Mouse (Mus musculus) ES-Bruce4 (cell line): ENCODE results near the gene Btk. TPM values are rescaled to one million over a fixed set of nuclear protein-coding genes. Genes with fewer than 3 reads are reported as not detected.
A peak's percentile ranks its signal among the peaks of the same experiment; 100 is the strongest.

Source experiments
- H3K27ac ChIP-seq: 2 replicates; pipeline ENCODE4 v1.5.1; 2012; ENCODE audit warnings: low read length, inconsistent platforms; ENCODE audit not compliant: insufficient read depth
- H3K27me3 ChIP-seq: 2 replicates; pipeline ENCODE4 v1.6.1; 2012; ENCODE audit warnings: mild to moderate bottlenecking, low read length, inconsistent platforms; ENCODE audit not compliant: control insufficient read depth, poor library complexity, insufficient read depth, severe bottlenecking
- H3K36me3 ChIP-seq: 2 replicates; pipeline ENCODE4 v1.6.1; 2012; ENCODE audit warnings: inconsistent platforms, mild to moderate bottlenecking, low read length, moderate library complexity; ENCODE audit not compliant: control insufficient read depth, poor library complexity, insufficient read depth, severe bottlenecking
- H3K4me1 ChIP-seq: one replicate; pipeline ENCODE4 v1.8.1; 2011; ENCODE audit warnings: low read length; ENCODE audit not compliant: control insufficient read depth, insufficient read depth
- H3K4me3 ChIP-seq: 2 replicates; pipeline ENCODE4 v1.5.1; 2011; ENCODE audit warnings: low read depth, mild to moderate bottlenecking, low read length
- H3K9ac ChIP-seq: 2 replicates; pipeline ENCODE4 v1.6.1; 2012; ENCODE audit warnings: low read depth, mild to moderate bottlenecking, inconsistent platforms; ENCODE audit not compliant: poor library complexity, severe bottlenecking
- H3K9me3 ChIP-seq: replicated peaks from 2 replicates; pipeline ENCODE4 v1.6.1; 2012; ENCODE audit warnings: mild to moderate bottlenecking, low read length, inconsistent platforms; ENCODE audit not compliant: control insufficient read depth, poor library complexity, insufficient read depth, severe bottlenecking
- CTCF ChIP-seq: IDR thresholded peaks from one replicate; pipeline ENCODE4 v1.8.1; 2011; ENCODE audit warnings: low read depth, low read length
- EP300 ChIP-seq: IDR thresholded peaks from 2 replicates; pipeline ENCODE4 v1.6.1; 2011; ENCODE audit warnings: low read depth, low read length; ENCODE audit not compliant: insufficient read depth
- POLR2A ChIP-seq: IDR thresholded peaks from one replicate; pipeline ENCODE4 v1.8.1; 2011; ENCODE audit warnings: low read length; ENCODE audit not compliant: insufficient read depth
- polyA plus RNA-seq: library from polyadenylated mRNA; stranded (reverse); fragments of >200 nt; gene quantifications from 2 replicates; pipeline ENCODE4 v1.2.4, GENCODE M21; 2011; ENCODE audit warnings: low read depth; ENCODE audit not compliant: missing spikeins, insufficient read depth, insufficient read length

Btk gene
- polyA plus RNA-seq, 1 experiment, result not detected

DNA sequence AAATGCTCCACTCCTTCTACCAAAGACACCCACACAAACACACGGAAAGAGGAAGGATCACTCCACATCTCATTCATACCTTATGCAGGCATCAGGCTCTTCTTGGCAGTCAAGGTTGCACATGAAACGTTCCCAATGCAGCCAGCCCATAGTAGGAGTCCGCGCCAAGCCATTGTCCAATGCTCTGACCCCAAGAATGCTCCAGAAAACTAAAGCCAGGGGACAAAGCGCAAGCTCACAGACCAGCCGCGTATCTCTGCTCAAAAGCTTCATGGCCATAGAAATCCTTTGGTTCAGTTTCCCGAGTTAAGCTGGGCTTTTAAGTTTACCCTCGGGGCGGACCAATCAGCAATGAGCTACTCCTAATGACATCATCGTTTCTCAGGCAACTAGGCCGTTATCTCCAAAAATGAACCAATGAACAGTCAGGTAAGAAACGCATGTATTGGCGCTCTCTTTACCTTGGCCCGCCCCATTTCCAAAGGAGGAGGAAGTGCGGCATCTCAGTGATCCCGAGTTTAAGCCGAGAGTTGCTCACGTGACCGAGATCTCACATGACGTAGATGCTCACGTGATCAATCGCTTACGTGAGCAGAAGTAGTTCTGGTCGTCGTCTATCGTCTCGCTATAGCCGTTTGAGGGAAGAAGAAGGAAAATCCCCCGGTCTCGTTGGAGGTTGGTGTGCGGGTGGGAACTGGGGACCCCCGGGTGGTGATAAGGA is 17.4 kb upstream of the Btk start, which contains the start of the genes Gla and Hnrnph2:
Gene Gla, minus strand, starts transcription at position 467 of the 721 bp plus-strand sequence.
Gene Hnrnph2, plus strand, starts transcription at position 521 of the 721 bp plus-strand sequence.
- Histone ChIP-seq H3K4me3 (peak within 1 kb of the TSS; percentile 97), H3K27ac (peak within 1 kb of the TSS; percentile 80; the same call in 1 of the 2 replicates), H3K9me3 (no peaks in the 10 kb centered on the region), H3K9ac (peak within 1 kb of the TSS; percentile 92), H3K27me3 (no peaks in the 10 kb centered on the region), H3K4me1 (no peaks in the 10 kb centered on the region), H3K36me3 (no peaks in the 10 kb centered on the region; the same call in 1 of the 2 replicates)
- TF ChIP-seq EP300 (0 out of 2 replicates have a peak, but pooled peaks have one; percentile 21), POLR2A (no peak)

DNA sequence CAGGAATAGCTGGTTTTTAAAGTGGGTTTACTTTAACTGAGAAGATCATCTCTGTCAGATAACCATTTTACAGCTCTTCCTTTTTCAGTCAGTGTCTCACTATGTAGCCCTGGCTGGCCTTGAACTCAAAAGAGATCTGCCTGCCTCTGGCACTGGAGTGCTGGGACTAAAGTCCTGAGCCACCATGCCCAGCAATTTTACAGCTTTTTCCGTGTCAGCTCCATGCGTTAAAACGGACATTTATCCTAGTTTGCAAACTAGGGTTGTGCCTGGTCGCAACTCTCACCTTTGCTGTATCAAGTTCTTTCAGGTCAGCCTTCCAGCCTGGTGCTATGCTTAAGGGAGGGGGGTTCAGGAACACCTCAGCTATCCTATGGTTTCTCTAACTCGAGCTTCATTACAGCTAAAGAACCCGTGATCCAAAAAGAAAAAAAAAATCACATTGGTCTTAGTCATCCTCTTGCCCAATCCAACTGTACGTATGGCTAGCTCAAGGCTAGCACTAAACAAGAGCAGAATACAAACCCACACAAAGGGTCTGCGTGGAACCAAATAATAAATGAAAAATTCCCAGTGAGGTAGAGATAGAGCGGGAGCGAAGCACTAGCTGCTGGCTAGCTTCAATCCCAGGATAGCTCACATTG is 16.7 kb upstream of the Btk start:
- Histone ChIP-seq H3K36me3 (no peaks in the 10 kb centered on the region; the same call in 1 of the 2 replicates), H3K4me1 (no peaks in the 10 kb centered on the region), H3K27ac (peak overlapping the region; percentile 33; the same call in 1 of the 2 replicates), H3K4me3 (peak overlapping the region; percentile 95), H3K9me3 (no peaks in the 10 kb centered on the region), H3K27me3 (no peaks in the 10 kb centered on the region), H3K9ac (peak overlapping the region; percentile 76)
- TF ChIP-seq EP300 (no peak), CTCF (no peak), POLR2A (no peak)

DNA sequence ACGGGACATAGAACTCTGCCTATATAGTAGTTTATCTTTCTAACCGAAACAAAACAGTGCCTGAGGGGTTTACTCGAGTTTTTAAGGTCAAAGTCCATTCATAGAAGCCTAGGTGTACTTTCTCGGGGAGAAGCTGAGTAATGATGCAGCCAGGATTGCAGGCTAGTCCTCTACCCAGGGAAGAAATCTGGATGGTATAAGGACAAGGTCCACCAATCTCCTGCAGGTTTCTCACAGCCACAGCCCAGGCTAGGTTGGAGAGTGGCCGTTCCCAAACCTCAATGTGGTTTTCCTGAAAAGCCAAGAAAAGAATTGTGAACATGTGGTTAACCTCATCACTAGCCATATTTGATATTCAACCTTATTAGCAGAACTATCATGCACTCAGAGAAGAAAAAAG is 6.5 kb upstream of the Btk start:
- Histone ChIP-seq H3K27ac (no peak overlapping the region), H3K9me3 (no peaks in the 10 kb centered on the region), H3K4me3 (no peak overlapping the region), H3K4me1 (no peaks in the 10 kb centered on the region), H3K36me3 (peaks cover 38% of the 10 kb centered on the region), H3K27me3 (no peaks in the 10 kb centered on the region), H3K9ac (no peak overlapping the region)
- TF ChIP-seq POLR2A (no peak), EP300 (no peak), CTCF (no peak)

DNA sequence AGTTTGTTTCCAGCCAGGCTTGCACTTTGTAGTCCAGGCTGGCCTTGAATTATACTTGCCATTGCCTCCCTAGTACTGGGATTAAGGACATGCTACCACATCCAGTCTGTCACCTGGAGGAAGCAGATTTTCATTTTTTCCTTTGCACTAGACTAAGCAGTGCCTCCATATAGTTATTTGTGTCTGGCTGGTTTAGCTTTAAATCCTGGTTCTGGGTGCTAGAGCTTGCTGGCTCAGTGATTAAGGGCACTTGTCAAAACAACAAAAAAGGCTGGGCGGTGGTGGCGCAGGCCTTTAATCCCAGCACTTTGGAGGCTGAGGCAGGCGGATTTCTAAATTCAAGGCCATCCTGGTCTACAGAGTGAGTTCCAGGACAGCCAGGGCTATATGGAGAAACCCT is 5.6 kb upstream of the Btk start:
- Histone ChIP-seq H3K36me3 (peaks cover 38% of the 10 kb centered on the region), H3K27ac (peak overlapping the region; percentile 67), H3K9me3 (no peaks in the 10 kb centered on the region), H3K27me3 (no peaks in the 10 kb centered on the region), H3K4me1 (no peaks in the 10 kb centered on the region), H3K9ac (no peak overlapping the region), H3K4me3 (no peak overlapping the region)
- no peak for TF ChIP-seq CTCF
- TF ChIP-seq POLR2A, result no peak
- TF ChIP-seq EP300, result no peak

DNA sequence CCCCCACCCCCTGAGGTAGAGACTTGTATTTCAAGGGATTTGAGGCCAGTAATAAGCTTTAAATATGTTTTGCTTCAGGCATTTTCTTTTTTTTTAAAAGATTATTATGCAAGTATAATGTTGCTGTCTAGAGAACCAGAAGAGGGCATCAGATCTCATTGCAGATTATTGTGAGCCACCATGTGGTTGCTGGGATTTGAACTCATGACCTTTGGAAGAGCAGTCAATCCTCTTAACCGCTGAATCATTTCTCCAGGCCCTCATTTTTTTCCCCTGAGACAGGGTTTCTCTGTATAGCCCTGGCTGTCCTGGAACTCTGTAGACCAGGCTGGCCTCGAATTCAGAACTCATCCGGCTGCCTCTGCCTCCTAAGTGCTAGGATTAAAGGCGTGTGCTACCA is 4.9 kb upstream of the Btk start:
- H3K4me3 ChIP-seq, result no peak overlapping the region
- TF ChIP-seq EP300, result no peak
- no peak for TF ChIP-seq POLR2A
- TF ChIP-seq CTCF, result no peak
- peaks cover 38% of the 10 kb centered on the region for H3K36me3 ChIP-seq
- H3K27me3 ChIP-seq, result no peaks in the 10 kb centered on the region
- peak overlapping the region; percentile 59; the same call in 1 of the 2 replicates for H3K9ac ChIP-seq
- H3K9me3 ChIP-seq, result no peaks in the 10 kb centered on the region
- H3K27ac ChIP-seq, result peak overlapping the region; percentile 67; the same call in 1 of the 2 replicates
- no peaks in the 10 kb centered on the region for H3K4me1 ChIP-seq

DNA sequence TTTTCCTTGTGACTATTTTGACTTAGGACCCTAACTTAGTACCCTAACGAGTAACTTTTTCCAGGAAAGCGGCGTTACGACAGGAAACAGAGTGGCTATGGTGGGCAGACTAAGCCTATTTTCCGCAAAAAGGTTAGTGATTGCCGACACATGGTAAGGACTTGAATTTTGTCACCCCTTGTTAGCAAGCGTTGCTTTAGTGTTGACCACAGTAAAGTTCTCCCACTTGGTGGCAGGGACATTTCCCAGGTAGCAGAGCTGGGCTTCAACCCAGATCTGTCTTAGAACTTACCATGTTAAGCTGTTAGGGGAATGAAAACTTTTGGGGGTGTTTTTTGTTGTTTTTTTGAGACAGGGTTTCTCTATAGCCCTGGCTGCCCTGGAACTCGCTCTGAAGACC is 3.1 kb upstream of the Btk start:
- Histone ChIP-seq H3K9me3 (no peaks in the 10 kb centered on the region), H3K27me3 (no peaks in the 10 kb centered on the region), H3K9ac (peak overlapping the region; percentile 59), H3K4me3 (peak overlapping the region; percentile 98), H3K36me3 (peaks cover 38% of the 10 kb centered on the region), H3K27ac (peak overlapping the region; percentile 82), H3K4me1 (no peaks in the 10 kb centered on the region)
- TF ChIP-seq CTCF, result no peak
- TF ChIP-seq POLR2A, result no peak
- no peak for TF ChIP-seq EP300
